Mouse (Mus musculus) midbrain, embryonic 10.5 days (tissue): Measurements from ENCODE around the gene Palm2. TPM values are rescaled to one million over a fixed set of nuclear protein-coding genes. Genes with fewer than 3 reads are reported as not detected.

Experiments
- DNase-seq: peaks from one replicate; pipeline ENCODE4 v3.0.0-alpha.2; 2017; ENCODE audit warnings: low spot score
- H3K27ac ChIP-seq: fragments of 300-500 bp; sonication (generic); replicated peaks from 2 replicates; pipeline ENCODE4 v1.5.1; 2016; ENCODE audit warnings: mild to moderate bottlenecking
- H3K27me3 ChIP-seq: fragments of 300-500 bp; sonication (generic); 2 replicates; pipeline ENCODE4 v1.6.1; 2016; ENCODE audit warnings: low read depth, mild to moderate bottlenecking; ENCODE audit not compliant: poor library complexity, severe bottlenecking
- H3K36me3 ChIP-seq: fragments of 300-500 bp; sonication (generic); 2 replicates; pipeline ENCODE4 v1.6.1; 2016; ENCODE audit warnings: mild to moderate bottlenecking, moderate library complexity
- H3K4me1 ChIP-seq: fragments of 300-500 bp; sonication (generic); 2 replicates; pipeline ENCODE4 v1.6.1; 2016
- H3K4me3 ChIP-seq: fragments of 300-500 bp; sonication (generic); 2 replicates; pipeline ENCODE4 v1.5.1; 2016; ENCODE audit warnings: mild to moderate bottlenecking, moderate library complexity
- H3K9me3 ChIP-seq: fragments of 300-500 bp; sonication (generic); replicated peaks from 2 replicates; pipeline ENCODE4 v1.6.1; 2016; ENCODE audit warnings: mild to moderate bottlenecking
- WGBS: fragments of 180-500 bp; shearing (Covaris S2); methylation state at CpG from one replicate; pipeline ENCODE4 v1.1.7; 2016; 5-methylcytosine and 5-hydroxymethylcytosine counted together
- polyA plus RNA-seq: library from polyadenylated mRNA; unstranded; fragments of >200 nt; fragmentation: Nextera tagmentation; extraction: Ambion mirVana; gene quantifications from 2 replicates; pipeline ENCODE4 v1.2.1, GENCODE M21; 2016

The Palm2 gene
- polyA plus RNA-seq, 1 experiment from 2014 or later, result 2.4 TPM

DNA sequence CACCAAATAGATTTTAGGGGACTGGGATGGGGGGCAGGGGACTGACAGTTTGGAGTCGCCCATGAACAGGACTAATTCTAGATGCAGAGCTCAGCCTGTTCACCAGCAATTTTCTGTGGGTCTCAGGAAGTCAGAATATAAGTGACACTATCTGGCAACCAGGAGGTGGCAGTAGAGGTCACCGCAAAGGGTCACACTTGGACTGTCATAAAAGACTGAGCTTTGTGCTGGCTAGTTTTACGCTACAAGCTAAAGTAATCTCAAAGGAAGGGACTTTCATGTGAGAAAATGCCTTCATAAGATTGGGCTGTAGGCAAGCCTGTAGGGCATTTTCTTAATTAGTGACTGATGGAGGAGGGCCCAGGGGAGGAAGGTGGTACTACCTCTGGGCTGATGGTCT, 17.8 kb downstream of the Palm2 start:
- no peak overlapping the region for H3K27ac ChIP-seq
- H3K36me3 ChIP-seq, result no peaks in the 10 kb centered on the region
- peak; percentile 55 for DNase-seq
- H3K27me3 ChIP-seq, result no peaks in the 10 kb centered on the region
- H3K4me1 ChIP-seq, result no peaks in the 10 kb centered on the region
- no peak overlapping the region for H3K4me3 ChIP-seq
- no peaks in the 10 kb centered on the region for H3K9me3 ChIP-seq
- 38% methylated on average over 3 of the region's 3 CpGs for WGBS

DNA sequence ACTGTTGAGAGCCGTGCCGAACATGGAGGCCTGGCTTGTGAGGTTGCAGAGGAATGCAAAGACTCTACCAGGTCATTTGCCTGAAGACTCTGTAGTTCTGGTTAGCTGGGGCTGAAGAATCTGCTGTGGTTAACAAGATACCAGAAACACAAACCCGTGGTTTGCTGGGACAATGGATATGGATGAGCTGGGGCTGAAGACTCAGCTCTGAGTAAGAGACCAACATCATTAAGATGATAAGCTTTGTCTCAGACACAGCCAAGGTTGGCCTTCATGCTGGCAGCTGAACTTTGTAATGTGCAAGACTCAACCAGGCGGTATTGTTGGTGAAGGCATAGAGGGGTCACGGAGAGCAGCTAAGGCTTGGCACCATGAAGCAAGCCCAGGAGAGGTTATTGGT, 18.6 kb downstream of the Palm2 start:
- H3K27ac ChIP-seq, result no peak overlapping the region
- no peaks in the 10 kb centered on the region for H3K9me3 ChIP-seq
- no peaks in the 10 kb centered on the region for H3K4me1 ChIP-seq
- WGBS, result 93% methylated on average over 5 of the region's 5 CpGs
- no peak for DNase-seq
- H3K36me3 ChIP-seq, result no peaks in the 10 kb centered on the region
- H3K4me3 ChIP-seq, result no peak overlapping the region
- H3K27me3 ChIP-seq, result no peaks in the 10 kb centered on the region

DNA sequence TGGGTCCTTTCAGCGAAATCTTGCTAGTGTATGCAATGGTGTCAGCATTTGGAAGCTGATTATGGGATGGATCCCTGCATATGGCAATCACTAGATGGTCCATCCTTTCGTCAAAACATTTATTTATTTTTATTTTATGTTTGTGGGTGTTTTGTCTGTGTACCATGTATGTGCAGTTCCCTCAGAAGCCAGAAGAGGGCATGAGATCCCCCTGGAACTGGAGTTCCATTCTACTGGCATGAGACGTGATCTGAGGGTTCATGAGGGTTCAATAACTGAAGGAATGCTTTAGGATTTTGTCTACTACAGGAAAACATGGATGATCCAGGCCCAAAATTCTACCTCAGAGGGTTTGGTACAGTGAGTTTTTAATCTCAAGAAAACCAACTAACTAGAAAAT, 28.3 kb downstream of the Palm2 start:
- no peaks in the 10 kb centered on the region for H3K9me3 ChIP-seq
- H3K27me3 ChIP-seq, result no peaks in the 10 kb centered on the region
- H3K36me3 ChIP-seq, result no peaks in the 10 kb centered on the region
- H3K4me3 ChIP-seq, result no peak overlapping the region
- no peaks in the 10 kb centered on the region for H3K4me1 ChIP-seq
- 56% methylated on average over 3 of the region's 3 CpGs for WGBS
- DNase-seq, result no peak
- H3K27ac ChIP-seq, result no peak overlapping the region

DNA sequence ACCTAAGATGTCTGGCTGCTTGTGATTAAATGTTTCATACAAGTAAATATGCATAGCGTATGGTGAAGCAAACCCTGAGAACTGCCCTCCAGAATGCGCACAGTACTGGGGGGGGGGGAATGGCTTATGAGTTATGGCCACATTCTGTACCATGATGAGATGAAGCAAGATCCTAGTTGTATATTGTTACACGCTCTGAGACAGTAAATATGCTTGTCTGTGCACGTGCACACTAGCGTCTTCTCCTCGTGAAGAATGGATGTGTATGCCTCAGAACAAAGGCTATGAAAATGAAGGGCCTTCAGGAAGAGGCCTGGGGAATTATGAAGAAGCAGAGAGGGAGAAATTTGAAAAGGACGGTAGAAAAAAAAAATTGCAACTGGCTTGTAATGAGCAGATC, 48.4 kb downstream of the Palm2 start:
- no peak overlapping the region for H3K4me3 ChIP-seq
- no peak for DNase-seq
- WGBS, result 92% methylated on average over 7 of the region's 7 CpGs
- no peaks in the 10 kb centered on the region for H3K36me3 ChIP-seq
- no peak overlapping the region for H3K27ac ChIP-seq
- no peaks in the 10 kb centered on the region for H3K27me3 ChIP-seq
- H3K9me3 ChIP-seq, result no peaks in the 10 kb centered on the region
- no peaks in the 10 kb centered on the region for H3K4me1 ChIP-seq

DNA sequence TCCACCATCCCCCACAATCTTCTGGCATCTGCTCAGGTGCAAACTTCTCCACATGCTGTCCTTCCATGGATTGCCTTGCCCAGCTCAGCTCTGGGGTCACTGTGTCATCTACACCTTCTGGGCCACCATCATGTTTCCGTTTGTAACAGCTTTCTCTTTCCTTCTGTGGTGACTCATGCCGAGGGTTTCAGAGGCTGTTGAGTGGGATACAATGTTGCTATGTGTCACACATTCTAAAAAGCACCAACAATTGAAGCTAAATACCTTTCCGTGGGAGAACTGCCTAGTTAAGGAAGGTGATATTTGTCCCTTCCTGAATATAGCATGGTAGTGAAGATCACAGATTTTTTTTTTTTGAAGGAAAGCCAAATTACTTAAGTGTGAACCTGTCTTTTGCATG, 52.3 kb downstream of the Palm2 start:
- no peaks in the 10 kb centered on the region for H3K9me3 ChIP-seq
- H3K4me3 ChIP-seq, result no peak overlapping the region
- 80% methylated on average over 3 of the region's 3 CpGs for WGBS
- no peaks in the 10 kb centered on the region for H3K27me3 ChIP-seq
- DNase-seq, result no peak
- H3K27ac ChIP-seq, result no peak overlapping the region
- H3K36me3 ChIP-seq, result no peaks in the 10 kb centered on the region
- H3K4me1 ChIP-seq, result no peaks in the 10 kb centered on the region

DNA sequence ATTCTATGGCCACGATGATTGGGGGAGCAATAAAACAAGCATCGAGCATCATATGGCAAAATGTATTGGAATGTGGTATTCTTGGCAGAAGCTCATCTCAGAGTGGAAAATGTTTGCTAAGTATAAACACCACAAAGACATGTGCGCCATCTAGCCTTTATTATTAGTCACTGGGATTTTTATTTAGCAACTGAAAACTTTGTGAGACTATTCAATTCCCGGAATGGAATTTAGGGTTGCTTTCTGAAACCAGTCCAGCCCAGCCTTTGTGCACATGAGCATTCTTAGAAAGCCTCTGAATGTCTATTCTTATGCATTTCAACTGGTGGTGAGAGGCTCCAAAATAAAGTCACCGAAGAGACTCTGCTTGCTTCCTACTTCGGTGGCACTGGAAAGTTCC, 55.8 kb downstream of the Palm2 start:
- H3K36me3 ChIP-seq, result no peaks in the 10 kb centered on the region
- H3K4me3 ChIP-seq, result no peak overlapping the region
- H3K27me3 ChIP-seq, result no peaks in the 10 kb centered on the region
- no peak for DNase-seq
- WGBS, result 91% methylated on average over 6 of the region's 6 CpGs
- no peaks in the 10 kb centered on the region for H3K4me1 ChIP-seq
- H3K27ac ChIP-seq, result no peak overlapping the region
- no peaks in the 10 kb centered on the region for H3K9me3 ChIP-seq

DNA sequence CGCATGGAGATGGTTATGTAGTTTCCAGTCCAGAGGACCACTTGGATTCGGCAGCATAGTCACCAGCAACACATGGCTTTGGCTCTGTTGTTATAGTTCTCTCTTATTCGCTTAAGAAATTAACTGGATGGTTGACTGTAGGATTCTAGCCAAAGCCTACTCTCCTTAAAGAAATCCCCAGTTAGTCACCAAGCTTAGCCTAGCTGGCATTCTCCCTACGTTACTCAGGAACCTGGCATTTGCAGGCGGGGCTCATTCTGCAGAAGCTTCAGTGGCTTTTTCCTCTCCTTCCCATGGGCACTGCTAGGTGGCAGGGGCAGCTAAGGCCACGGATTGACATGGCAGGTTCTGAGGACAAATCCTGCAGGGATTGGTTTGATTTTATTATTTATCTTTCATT, 70.7 kb downstream of the Palm2 start:
- H3K9me3 ChIP-seq, result no peaks in the 10 kb centered on the region
- H3K4me3 ChIP-seq, result no peak overlapping the region
- no peaks in the 10 kb centered on the region for H3K36me3 ChIP-seq
- no peak for DNase-seq
- H3K4me1 ChIP-seq, result no peaks in the 10 kb centered on the region
- WGBS, result 91% methylated on average over 6 of the region's 6 CpGs
- no peaks in the 10 kb centered on the region for H3K27me3 ChIP-seq
- no peak overlapping the region for H3K27ac ChIP-seq

DNA sequence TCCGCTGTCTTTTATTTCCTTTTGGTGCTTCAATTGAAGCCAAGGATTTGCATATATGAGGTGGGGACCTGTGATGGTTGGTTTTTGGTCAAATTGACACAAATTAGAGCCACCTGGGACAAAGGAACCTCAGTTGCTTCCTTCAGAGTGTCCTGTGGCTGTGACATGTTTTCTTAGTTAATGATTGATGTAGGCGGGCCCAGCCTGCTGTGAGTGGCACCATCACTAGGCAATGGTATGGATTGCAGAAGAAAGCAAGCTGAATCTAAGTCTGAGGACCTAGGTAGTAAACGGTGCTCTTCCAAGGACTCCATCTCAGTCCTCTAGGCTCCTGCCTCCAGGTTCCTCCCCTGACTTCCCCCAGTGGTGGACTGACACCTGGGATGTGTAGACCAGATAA, 76.5 kb downstream of the Palm2 start:
- no peaks in the 10 kb centered on the region for H3K4me1 ChIP-seq
- no peak overlapping the region for H3K4me3 ChIP-seq
- WGBS, result 81% methylated on average over 3 of the region's 3 CpGs
- no peaks in the 10 kb centered on the region for H3K9me3 ChIP-seq
- no peaks in the 10 kb centered on the region for H3K36me3 ChIP-seq
- H3K27me3 ChIP-seq, result no peaks in the 10 kb centered on the region
- no peak overlapping the region for H3K27ac ChIP-seq
- no peak for DNase-seq

DNA sequence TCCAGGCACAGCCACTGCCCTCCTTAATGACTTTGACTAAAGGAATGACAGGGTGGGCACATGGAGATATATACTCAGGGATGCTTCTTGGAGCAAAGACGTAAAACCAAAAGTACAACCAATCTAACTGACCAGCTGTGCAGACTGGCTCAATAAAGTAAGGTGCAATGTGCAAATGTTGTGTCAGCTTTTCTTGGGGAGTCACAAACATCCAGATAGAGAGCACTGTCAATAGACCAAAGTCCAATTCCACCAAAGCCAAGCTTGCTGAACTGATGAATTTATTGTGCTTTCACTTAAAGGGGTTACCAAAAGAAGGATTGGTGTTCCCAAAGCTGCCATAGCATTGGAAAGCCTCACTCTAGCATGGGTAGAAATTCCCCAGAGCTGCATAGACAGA, 77.7 kb downstream of the Palm2 start:
- H3K36me3 ChIP-seq, result no peaks in the 10 kb centered on the region
- H3K27me3 ChIP-seq, result no peaks in the 10 kb centered on the region
- no peak overlapping the region for H3K27ac ChIP-seq
- 94% methylated on average over 1 of the region's 1 CpGs for WGBS
- H3K4me3 ChIP-seq, result no peak overlapping the region
- no peaks in the 10 kb centered on the region for H3K9me3 ChIP-seq
- H3K4me1 ChIP-seq, result no peaks in the 10 kb centered on the region
- no peak for DNase-seq

DNA sequence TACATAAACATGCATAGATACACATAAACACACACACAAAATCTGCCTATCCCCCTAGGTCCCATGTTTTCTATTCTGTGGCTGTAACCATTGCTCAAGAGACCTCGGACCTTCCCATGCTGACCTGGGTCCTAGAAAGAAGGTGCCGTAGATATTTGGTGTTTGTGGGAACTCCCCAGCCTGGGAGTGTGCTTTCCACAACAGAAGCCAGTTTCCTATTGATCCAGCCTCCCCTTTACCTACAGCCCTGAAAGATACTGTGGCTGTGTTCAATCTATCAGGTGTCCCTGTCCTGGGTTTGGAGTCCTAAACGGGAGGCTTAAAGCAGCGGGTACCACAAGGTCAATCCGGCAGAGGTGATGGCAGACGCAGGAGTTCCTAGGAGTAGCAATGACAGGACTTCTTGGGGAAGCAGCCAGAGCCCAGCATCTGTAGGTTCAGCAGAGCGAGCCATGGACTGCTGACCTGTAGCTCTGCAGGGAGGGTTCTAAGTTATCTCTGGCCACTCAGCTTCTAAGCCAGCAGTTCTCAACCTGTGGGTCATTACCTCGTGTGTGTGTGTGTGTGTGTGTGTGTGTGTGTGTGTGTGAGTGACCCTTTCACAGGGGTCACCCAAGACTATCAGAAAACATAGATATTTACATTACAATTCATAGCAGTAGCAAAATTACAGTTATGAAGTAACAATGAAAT, 79.3 kb downstream of the Palm2 start:
- DNase-seq, result no peak
- H3K27ac ChIP-seq, result no peak overlapping the region
- H3K4me1 ChIP-seq, result no peaks in the 10 kb centered on the region
- no peaks in the 10 kb centered on the region for H3K36me3 ChIP-seq
- no peaks in the 10 kb centered on the region for H3K9me3 ChIP-seq
- 87% methylated on average over 8 of the region's 8 CpGs for WGBS
- H3K27me3 ChIP-seq, result no peaks in the 10 kb centered on the region
- H3K4me3 ChIP-seq, result no peak overlapping the region

DNA sequence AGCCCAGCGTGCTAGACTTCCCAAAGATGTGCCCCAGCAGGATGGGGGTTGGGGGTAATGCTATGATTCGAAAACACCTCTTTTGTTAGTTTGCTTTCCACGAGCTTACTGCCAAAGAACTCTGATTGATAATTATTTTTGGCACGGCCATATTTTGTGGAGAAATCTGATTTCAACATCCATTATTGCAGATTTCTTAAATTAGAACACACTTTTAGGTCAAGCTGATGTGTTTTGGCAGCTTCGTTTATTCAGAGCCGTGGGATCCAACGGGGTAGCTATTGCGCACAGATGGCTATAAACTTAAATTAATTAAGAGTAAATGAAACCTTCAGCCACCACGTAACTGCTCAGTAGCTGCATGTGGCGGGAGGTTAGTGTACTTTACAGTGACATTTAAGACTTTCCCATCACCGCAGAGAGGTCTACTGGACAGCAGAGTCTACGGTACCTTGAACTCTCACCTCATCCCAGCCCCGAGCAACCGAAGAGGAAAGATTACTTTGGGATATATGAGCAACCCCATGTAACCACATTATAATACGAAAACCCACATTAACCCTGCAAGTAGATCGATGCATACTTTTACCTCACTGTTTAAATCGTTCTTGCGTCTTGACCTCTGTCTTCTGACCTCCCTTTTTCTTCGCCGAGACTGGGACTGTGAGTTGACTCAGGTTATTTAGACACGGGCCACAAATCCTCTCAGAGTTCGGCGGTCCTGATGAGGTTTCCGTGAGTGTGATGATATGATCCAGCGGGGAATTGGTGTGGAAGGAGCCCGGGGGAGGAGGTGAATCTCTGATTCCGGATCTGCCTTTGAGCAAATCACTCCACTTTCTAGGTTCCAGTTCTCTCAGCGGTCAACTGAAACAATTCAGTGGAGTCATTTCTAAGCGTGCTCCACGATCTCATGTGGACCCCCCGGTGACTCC, 80.2 kb downstream of the Palm2 start:
- DNase-seq, result no peak
- WGBS, result 90% methylated on average over 31 of the region's 31 CpGs
- Histone ChIP-seq H3K4me1 (no peaks in the 10 kb centered on the region), H3K9me3 (no peaks in the 10 kb centered on the region), H3K36me3 (no peaks in the 10 kb centered on the region), H3K4me3 (no peak overlapping the region), H3K27me3 (no peaks in the 10 kb centered on the region), H3K27ac (no peak overlapping the region)

DNA sequence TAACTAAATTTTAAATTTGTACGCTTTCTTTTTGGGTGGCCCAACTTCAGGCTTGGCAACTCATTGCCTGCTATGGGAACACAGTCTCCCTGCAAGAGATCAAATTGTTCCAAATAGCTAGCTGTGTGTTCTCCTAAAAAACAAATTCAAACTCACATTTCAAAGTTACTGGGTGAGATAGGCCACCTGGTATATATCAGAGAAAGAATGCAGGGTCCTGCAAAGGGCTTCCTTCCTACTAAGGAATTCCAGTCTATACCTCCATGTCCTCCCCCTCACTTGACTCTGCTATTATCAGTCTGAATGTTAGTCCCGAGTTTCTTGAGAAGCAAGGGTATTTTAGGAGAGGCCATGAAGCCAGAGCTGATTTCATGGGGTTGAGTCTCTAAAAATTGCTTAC, 81.3 kb downstream of the Palm2 start:
- H3K9me3 ChIP-seq, result no peaks in the 10 kb centered on the region
- H3K27me3 ChIP-seq, result no peaks in the 10 kb centered on the region
- WGBS, result 84% methylated on average over 2 of the region's 2 CpGs
- no peaks in the 10 kb centered on the region for H3K4me1 ChIP-seq
- no peak overlapping the region for H3K4me3 ChIP-seq
- no peaks in the 10 kb centered on the region for H3K36me3 ChIP-seq
- no peak overlapping the region for H3K27ac ChIP-seq
- DNase-seq, result no peak

DNA sequence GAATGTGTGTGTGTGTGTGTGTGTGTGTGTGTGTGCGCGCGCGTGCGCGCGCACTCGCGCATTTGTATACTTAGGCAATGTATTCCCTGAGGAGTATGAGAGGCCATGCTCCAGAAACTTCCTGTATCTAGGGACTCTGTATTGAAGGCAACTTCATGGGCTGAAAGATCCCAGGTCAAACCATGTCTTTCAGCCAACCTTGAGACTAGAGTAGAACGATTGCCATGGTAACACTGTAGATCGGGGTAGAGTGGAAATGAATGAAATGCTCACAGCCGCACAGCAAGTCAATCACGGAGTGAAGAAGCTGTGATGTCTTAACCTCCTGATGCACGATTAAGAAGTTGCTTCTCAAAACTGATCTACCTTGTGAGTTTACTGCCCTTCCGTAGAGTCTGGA, 89.4 kb downstream of the Palm2 start:
- no peak overlapping the region for H3K4me3 ChIP-seq
- WGBS, result 94% methylated on average over 15 of the region's 15 CpGs

More for the DNA sequence above, 89.4 kb downstream of the Palm2 start:
- DNase-seq, result no peak
- Histone ChIP-seq H3K27me3 (no peaks in the 10 kb centered on the region), H3K9me3 (no peaks in the 10 kb centered on the region), H3K27ac (no peak overlapping the region), H3K36me3 (no peaks in the 10 kb centered on the region), H3K4me1 (no peaks in the 10 kb centered on the region)
